Mouse (Mus musculus): ENCODE data around the gene Ttc28. TPM values are rescaled to one million over a fixed set of nuclear protein-coding genes. Genes with fewer than 3 reads are reported as not detected.

The Ttc28 gene
- polyA plus RNA-seq, 1 experiment from 2014 or later = 5.4 TPM

GRCm38 (mm10) chr5:110909955-110910589 lies 30.5 kb downstream of the Ttc28 start:
- TF ChIP-seq CTCF (IDR thresholded peaks at IDR 0.05) = no peak
- TF ChIP-seq EP300 (IDR thresholded peaks at IDR 0.05) = no peak
- DNase-seq (ENCODE audit: low spot score) = no peak
- Histone ChIP-seq H3K27me3 (replicated peaks; ENCODE audit: insufficient read depth, low read length) (no peaks in the 10 kb centered on the region), H3K36me3 (ENCODE audit: insufficient read depth, low read length) (no peaks in the 10 kb centered on the region), H3K4me2 (replicated peaks; ENCODE audit: low read depth, low read length) (no peak overlapping the region), H3K27ac (ENCODE audit: low read length) (no peak overlapping the region), H3K9ac (replicated peaks; ENCODE audit: low read depth) (no peak overlapping the region), H3K4me3 (ENCODE audit: low read depth, low read length) (no peak overlapping the region), H3K4me1 (ENCODE audit: insufficient read depth, low read depth, low read length) (no peaks in the 10 kb centered on the region), H3K9me3 (ENCODE audit: low read length) (no peaks in the 10 kb centered on the region)
- ATAC-seq = no peak
- 83% methylated on average over 4 of the region's 4 CpGs for whole genome bisulfite sequencing

GRCm38 (mm10) chr5:110914859-110915258 lies 35.3 kb downstream of the Ttc28 start:
- Histone ChIP-seq H3K36me3 (ENCODE audit: insufficient read depth, low read length) (no peaks in the 10 kb centered on the region), H3K9me3 (ENCODE audit: low read length) (no peaks in the 10 kb centered on the region), H3K27me3 (replicated peaks; ENCODE audit: insufficient read depth, low read length) (no peaks in the 10 kb centered on the region), H3K4me2 (replicated peaks; ENCODE audit: low read depth, low read length) (no peak overlapping the region), H3K4me1 (ENCODE audit: insufficient read depth, low read depth, low read length) (no peaks in the 10 kb centered on the region), H3K4me3 (ENCODE audit: low read depth, low read length) (no peak overlapping the region), H3K27ac (ENCODE audit: low read length) (no peak overlapping the region), H3K9ac (replicated peaks; ENCODE audit: low read depth) (no peak overlapping the region)
- DNase-seq (ENCODE audit: low spot score) (no peak), ATAC-seq (no peak)
- TF ChIP-seq CTCF (IDR thresholded peaks at IDR 0.05) (no peak), EP300 (IDR thresholded peaks at IDR 0.05) (no peak)
- WGBS = 86% methylated on average over 11 of the region's 11 CpGs

GRCm38 (mm10) chr5:110916241-110916640 lies 36.6 kb downstream of the Ttc28 start:
- no peak for TF ChIP-seq CTCF (IDR thresholded peaks at IDR 0.05)
- TF ChIP-seq EP300 (IDR thresholded peaks at IDR 0.05) = no peak
- Histone ChIP-seq H3K4me3 (ENCODE audit: low read depth, low read length) (no peak overlapping the region), H3K27ac (ENCODE audit: low read length) (no peak overlapping the region), H3K4me2 (replicated peaks; ENCODE audit: low read depth, low read length) (no peak overlapping the region), H3K36me3 (ENCODE audit: insufficient read depth, low read length) (no peaks in the 10 kb centered on the region), H3K4me1 (ENCODE audit: insufficient read depth, low read depth, low read length) (no peaks in the 10 kb centered on the region), H3K9me3 (ENCODE audit: low read length) (no peaks in the 10 kb centered on the region), H3K27me3 (replicated peaks; ENCODE audit: insufficient read depth, low read length) (no peaks in the 10 kb centered on the region), H3K9ac (replicated peaks; ENCODE audit: low read depth) (no peak overlapping the region)
- DNase-seq (ENCODE audit: low spot score) (no peak), ATAC-seq (no peak)
- WGBS = 93% methylated on average over 3 of the region's 3 CpGs

GRCm38 (mm10) chr5:110919541-110919940 lies 39.9 kb downstream of the Ttc28 start:
- H3K36me3 ChIP-seq (ENCODE audit: insufficient read depth, low read length) = no peaks in the 10 kb centered on the region
- DNase-seq (ENCODE audit: low spot score) (no peak), ATAC-seq (no peak)
- no peaks in the 10 kb centered on the region for H3K27me3 ChIP-seq (replicated peaks; ENCODE audit: insufficient read depth, low read length)
- no peaks in the 10 kb centered on the region for H3K4me1 ChIP-seq (ENCODE audit: insufficient read depth, low read depth, low read length)
- no peak overlapping the region for H3K27ac ChIP-seq (ENCODE audit: low read length)
- H3K9me3 ChIP-seq (ENCODE audit: low read length) = no peaks in the 10 kb centered on the region
- no peak overlapping the region for H3K4me2 ChIP-seq (replicated peaks; ENCODE audit: low read depth, low read length)
- H3K4me3 ChIP-seq (ENCODE audit: low read depth, low read length) = no peak overlapping the region
- no peak for TF ChIP-seq CTCF (IDR thresholded peaks at IDR 0.05)
- TF ChIP-seq EP300 (IDR thresholded peaks at IDR 0.05) = no peak
- 78% methylated on average over 4 of the region's 4 CpGs for WGBS
- H3K9ac ChIP-seq (replicated peaks; ENCODE audit: low read depth) = no peak overlapping the region

- ATAC-seq = no peak
- Histone ChIP-seq H3K27ac (ENCODE audit: low read length) (no peak overlapping the region), H3K9me3 (ENCODE audit: low read length) (no peaks in the 10 kb centered on the region), H3K4me2 (replicated peaks; ENCODE audit: low read depth, low read length) (no peak overlapping the region), H3K4me1 (ENCODE audit: insufficient read depth, low read depth, low read length) (no peaks in the 10 kb centered on the region), H3K4me3 (ENCODE audit: low read depth, low read length) (no peak overlapping the region), H3K36me3 (ENCODE audit: insufficient read depth, low read length) (no peaks in the 10 kb centered on the region), H3K9ac (replicated peaks; ENCODE audit: low read depth) (no peak overlapping the region), H3K27me3 (replicated peaks; ENCODE audit: insufficient read depth, low read length) (no peaks in the 10 kb centered on the region)
- peak; percentile 63 for DNase-seq (ENCODE audit: low spot score)
- WGBS = 13% methylated on average over 1 of the region's 1 CpGs
- TF ChIP-seq EP300 (IDR thresholded peaks at IDR 0.05) = no peak
- TF ChIP-seq CTCF (IDR thresholded peaks at IDR 0.05) = peak; percentile 68
Measured at GRCm38 (mm10) chr5:110923336-110923735, 43.7 kb downstream of the Ttc28 start.

GRCm38 (mm10) chr5:110924636-110925035 lies 45.0 kb downstream of the Ttc28 start:
- Histone ChIP-seq H3K9me3 (ENCODE audit: low read length) (no peaks in the 10 kb centered on the region), H3K27me3 (replicated peaks; ENCODE audit: insufficient read depth, low read length) (no peaks in the 10 kb centered on the region), H3K36me3 (ENCODE audit: insufficient read depth, low read length) (no peaks in the 10 kb centered on the region), H3K4me3 (ENCODE audit: low read depth, low read length) (no peak overlapping the region), H3K9ac (replicated peaks; ENCODE audit: low read depth) (no peak overlapping the region), H3K4me2 (replicated peaks; ENCODE audit: low read depth, low read length) (no peak overlapping the region), H3K4me1 (ENCODE audit: insufficient read depth, low read depth, low read length) (no peaks in the 10 kb centered on the region), H3K27ac (ENCODE audit: low read length) (no peak overlapping the region)
- 89% methylated on average over 3 of the region's 3 CpGs for WGBS
- TF ChIP-seq CTCF (IDR thresholded peaks at IDR 0.05) (peak; percentile 41), EP300 (IDR thresholded peaks at IDR 0.05) (no peak)
- ATAC-seq (no peak), DNase-seq (ENCODE audit: low spot score) (no peak)

GRCm38 (mm10) chr5:110925804-110926203 lies 46.2 kb downstream of the Ttc28 start:
- no peak overlapping the region for H3K27ac ChIP-seq (ENCODE audit: low read length)
- no peaks in the 10 kb centered on the region for H3K36me3 ChIP-seq (ENCODE audit: insufficient read depth, low read length)
- WGBS = 79% methylated on average over 5 of the region's 5 CpGs
- no peak overlapping the region for H3K4me3 ChIP-seq (ENCODE audit: low read depth, low read length)
- no peak overlapping the region for H3K4me2 ChIP-seq (replicated peaks; ENCODE audit: low read depth, low read length)
- no peaks in the 10 kb centered on the region for H3K27me3 ChIP-seq (replicated peaks; ENCODE audit: insufficient read depth, low read length)
- no peak for TF ChIP-seq CTCF (IDR thresholded peaks at IDR 0.05)
- DNase-seq (ENCODE audit: low spot score) = no peak
- H3K9me3 ChIP-seq (ENCODE audit: low read length) = no peaks in the 10 kb centered on the region
- no peak for ATAC-seq
- no peak overlapping the region for H3K9ac ChIP-seq (replicated peaks; ENCODE audit: low read depth)
- no peaks in the 10 kb centered on the region for H3K4me1 ChIP-seq (ENCODE audit: insufficient read depth, low read depth, low read length)

All from lung, postnatal 0 days (tissue).